Mouse (Mus musculus) ES-Bruce4 (cell line): ENCODE measurements around the gene Zfp710. TPM values are rescaled to one million over a fixed set of nuclear protein-coding genes. Genes with fewer than 3 reads are reported as not detected.
A peak's percentile ranks its signal among the peaks of the same experiment; 100 is the strongest.
"Not testable (repeated sequence)": the region's sequence is repeated elsewhere in the genome, so short reads cannot be mapped to it uniquely, and the experiment has no call there.

ENCODE experiments used
- H3K27ac ChIP-seq: 2 replicates; pipeline ENCODE4 v1.5.1; 2012; ENCODE audit warnings: low read length, inconsistent platforms; ENCODE audit not compliant: insufficient read depth
- H3K27me3 ChIP-seq: 2 replicates; pipeline ENCODE4 v1.6.1; 2012; ENCODE audit warnings: mild to moderate bottlenecking, low read length, inconsistent platforms; ENCODE audit not compliant: control insufficient read depth, poor library complexity, insufficient read depth, severe bottlenecking
- H3K36me3 ChIP-seq: 2 replicates; pipeline ENCODE4 v1.6.1; 2012; ENCODE audit warnings: inconsistent platforms, mild to moderate bottlenecking, low read length, moderate library complexity; ENCODE audit not compliant: control insufficient read depth, poor library complexity, insufficient read depth, severe bottlenecking
- H3K4me1 ChIP-seq: one replicate; pipeline ENCODE4 v1.8.1; 2011; ENCODE audit warnings: low read length; ENCODE audit not compliant: control insufficient read depth, insufficient read depth
- H3K4me3 ChIP-seq: 2 replicates; pipeline ENCODE4 v1.5.1; 2011; ENCODE audit warnings: low read depth, mild to moderate bottlenecking, low read length
- H3K9ac ChIP-seq: 2 replicates; pipeline ENCODE4 v1.6.1; 2012; ENCODE audit warnings: low read depth, mild to moderate bottlenecking, inconsistent platforms; ENCODE audit not compliant: poor library complexity, severe bottlenecking
- H3K9me3 ChIP-seq: replicated peaks from 2 replicates; pipeline ENCODE4 v1.6.1; 2012; ENCODE audit warnings: mild to moderate bottlenecking, low read length, inconsistent platforms; ENCODE audit not compliant: control insufficient read depth, poor library complexity, insufficient read depth, severe bottlenecking
- CTCF ChIP-seq: IDR thresholded peaks from one replicate; pipeline ENCODE4 v1.8.1; 2011; ENCODE audit warnings: low read depth, low read length
- EP300 ChIP-seq: IDR thresholded peaks from 2 replicates; pipeline ENCODE4 v1.6.1; 2011; ENCODE audit warnings: low read depth, low read length; ENCODE audit not compliant: insufficient read depth
- POLR2A ChIP-seq: IDR thresholded peaks from one replicate; pipeline ENCODE4 v1.8.1; 2011; ENCODE audit warnings: low read length; ENCODE audit not compliant: insufficient read depth
- polyA plus RNA-seq: library from polyadenylated mRNA; stranded (reverse); fragments of >200 nt; gene quantifications from 2 replicates; pipeline ENCODE4 v1.2.4, GENCODE M21; 2011; ENCODE audit warnings: low read depth; ENCODE audit not compliant: missing spikeins, insufficient read depth, insufficient read length

The Zfp710 gene
- polyA plus RNA-seq, 1 experiment, result 86.7 TPM

DNA sequence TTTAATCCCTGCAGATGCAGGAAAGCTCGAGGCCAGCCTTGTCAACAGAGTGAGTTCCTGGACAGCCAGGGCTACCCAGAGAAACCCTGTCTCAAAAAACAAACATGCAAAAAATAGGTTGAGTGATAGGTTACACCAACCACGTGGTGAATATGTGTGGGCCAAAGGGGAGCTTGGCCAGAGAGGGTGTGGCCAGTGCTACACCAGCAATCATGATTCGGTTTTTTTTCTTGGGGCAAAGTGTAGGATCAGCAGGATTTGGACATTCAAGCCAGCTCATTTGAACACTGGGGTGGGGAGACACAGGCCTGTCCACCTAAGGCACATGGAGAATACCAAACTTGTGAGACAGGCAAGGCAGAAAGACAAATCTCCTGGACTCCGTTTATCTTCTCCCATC, 104.7 kb downstream of the Zfp710 start:
- H3K27ac ChIP-seq, result peak overlapping the region; percentile 95
- peak overlapping the region; percentile 50 for H3K4me3 ChIP-seq
- no peaks in the 10 kb centered on the region for H3K27me3 ChIP-seq

DNA sequence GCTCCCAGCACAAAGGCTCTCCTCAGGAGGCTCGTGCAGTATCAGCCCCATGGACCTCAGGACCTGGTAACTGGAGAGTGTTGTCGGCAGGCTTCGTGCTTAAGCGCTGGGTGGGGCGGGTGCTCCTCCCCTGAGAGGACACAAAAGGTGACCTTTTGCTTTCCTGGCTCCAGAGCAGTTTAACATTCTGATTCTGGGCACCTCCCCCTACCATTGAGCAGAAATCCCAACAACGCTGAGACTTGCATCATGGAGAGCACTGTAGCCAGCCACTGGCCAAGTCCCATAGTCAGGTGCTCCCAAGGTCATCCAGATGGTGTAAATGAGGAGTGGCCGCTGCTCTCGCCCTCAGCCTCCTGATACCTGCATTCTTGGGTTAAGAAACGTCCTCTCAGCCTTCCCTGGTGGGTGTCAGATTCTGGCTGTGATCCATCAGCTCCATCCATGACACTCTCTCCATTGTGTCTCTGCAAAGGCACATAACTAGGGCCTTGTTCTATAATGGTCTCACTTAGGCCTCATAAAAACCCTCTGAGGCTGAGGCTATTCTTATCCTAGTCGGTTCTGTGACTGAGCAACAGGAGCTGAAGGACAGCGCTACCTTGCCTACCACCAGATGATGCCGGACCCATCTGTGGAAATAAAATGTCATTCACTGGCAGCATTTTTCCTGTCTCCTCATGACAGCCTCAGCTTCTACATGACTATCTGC, 105.9 kb downstream of the Zfp710 start:
- Histone ChIP-seq H3K27ac (peak overlapping the region; percentile 98), H3K27me3 (no peaks in the 10 kb centered on the region), H3K9me3 (no peaks in the 10 kb centered on the region), H3K9ac (peak overlapping the region; percentile 81), H3K36me3 (no peaks in the 10 kb centered on the region), H3K4me3 (peak overlapping the region; percentile 40), H3K4me1 (peaks cover 5% of the 10 kb centered on the region)
- TF ChIP-seq EP300 (peak; percentile 98), CTCF (no peak), POLR2A (peak; percentile 21)

More for the DNA sequence above, 104.7 kb downstream of the Zfp710 start:
- Histone ChIP-seq H3K9me3 (no peaks in the 10 kb centered on the region), H3K4me1 (peaks cover 5% of the 10 kb centered on the region), H3K36me3 (no peaks in the 10 kb centered on the region), H3K9ac (peak overlapping the region; percentile 81)
- TF ChIP-seq POLR2A (no peak), EP300 (0 out of 2 replicates have a peak, but pooled peaks have one; percentile 28), CTCF (no peak)

DNA sequence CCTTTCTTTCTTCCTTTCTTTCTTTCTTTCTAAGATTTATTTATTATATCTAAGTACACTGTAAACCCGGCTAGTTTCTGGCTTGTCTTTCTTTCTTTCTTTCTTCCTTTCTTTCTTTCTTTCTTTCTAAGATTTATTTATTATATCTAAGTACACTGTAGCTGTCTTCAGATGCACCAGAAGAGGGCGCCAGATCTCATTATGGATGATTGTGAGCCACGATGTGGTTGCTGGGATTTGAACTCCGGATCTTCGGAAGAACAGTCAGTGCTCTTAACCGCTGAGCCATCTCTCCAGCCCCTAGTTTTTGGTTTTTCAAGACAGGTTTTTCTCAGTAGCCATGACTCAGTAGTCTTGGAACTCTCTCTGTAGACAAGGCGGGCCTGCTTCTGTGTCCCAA, 106.7 kb downstream of the Zfp710 start:
- not testable (repeated sequence) for H3K4me1 ChIP-seq, H3K9me3 ChIP-seq, H3K36me3 ChIP-seq, H3K9ac ChIP-seq, H3K27me3 ChIP-seq, H3K4me3 ChIP-seq
- H3K27ac ChIP-seq, result peak overlapping the region; percentile 98

DNA sequence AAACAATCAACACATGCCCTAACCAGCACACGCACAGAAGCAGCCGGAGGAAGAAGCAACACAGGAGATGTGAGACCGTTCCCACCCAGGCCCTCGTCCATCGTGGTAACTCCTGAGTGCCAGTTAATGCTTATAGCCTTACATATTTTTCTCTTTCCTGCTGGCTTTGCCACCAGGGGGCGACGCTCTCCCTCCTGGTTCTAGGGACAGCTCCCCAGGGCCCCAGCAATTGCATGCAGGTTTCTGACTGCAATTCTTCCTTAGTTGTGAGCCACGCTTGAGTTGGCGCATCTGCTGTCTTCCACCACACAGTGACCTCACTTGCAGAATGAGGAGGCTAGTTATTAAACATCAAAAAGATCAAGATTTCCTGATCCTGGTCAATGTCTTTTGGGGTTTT, 107.9 kb downstream of the Zfp710 start:
- Histone ChIP-seq H3K27me3 (no peaks in the 10 kb centered on the region), H3K4me1 (peaks cover 5% of the 10 kb centered on the region), H3K4me3 (no peak overlapping the region), H3K27ac (no peak overlapping the region), H3K9ac (no peak overlapping the region), H3K9me3 (no peaks in the 10 kb centered on the region; the same call in 1 of the 2 replicates), H3K36me3 (no peaks in the 10 kb centered on the region)
- TF ChIP-seq CTCF (peak; percentile 85), POLR2A (no peak), EP300 (0 out of 2 replicates have a peak, but pooled peaks have one; percentile 9)

DNA sequence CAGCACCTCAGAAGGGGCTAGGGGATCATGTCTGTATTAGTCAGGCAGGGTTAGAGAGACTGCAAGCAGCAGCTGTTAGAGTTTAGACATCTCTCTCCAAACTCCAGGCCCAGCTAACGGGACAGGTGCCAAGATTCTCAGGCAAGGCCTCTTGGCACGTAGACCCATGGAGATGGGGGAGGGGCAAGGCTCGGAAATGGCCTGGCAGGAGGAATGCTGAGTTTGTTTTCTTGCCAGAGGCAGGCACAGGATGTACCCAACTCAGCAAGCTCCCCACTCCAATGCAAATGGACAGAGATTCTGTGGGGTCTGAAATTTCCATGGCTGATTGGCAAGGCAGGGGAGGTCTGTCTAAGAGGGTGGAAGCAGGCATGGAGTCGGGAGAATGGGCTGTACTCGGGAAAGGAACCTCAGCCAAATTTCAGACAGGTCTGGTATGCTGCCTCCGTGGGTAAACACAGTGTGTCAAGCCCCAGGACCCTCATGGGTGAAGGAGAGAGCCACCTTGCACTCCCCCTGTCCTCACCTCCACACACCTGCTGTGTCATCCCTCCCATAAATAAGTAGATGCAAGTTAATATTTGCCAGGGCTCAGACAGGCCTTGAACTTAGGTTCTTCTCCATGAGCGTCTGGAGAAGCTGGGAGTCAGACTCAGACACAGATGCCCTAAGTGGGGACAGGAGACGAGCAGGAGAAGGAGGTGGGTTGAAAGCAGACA, 110.0 kb downstream of the Zfp710 start:
- Histone ChIP-seq H3K36me3 (no peaks in the 10 kb centered on the region), H3K27ac (no peak overlapping the region), H3K9ac (no peak overlapping the region), H3K27me3 (no peaks in the 10 kb centered on the region), H3K4me3 (no peak overlapping the region), H3K4me1 (no peaks in the 10 kb centered on the region), H3K9me3 (no peaks in the 10 kb centered on the region; the same call in 1 of the 2 replicates)
- TF ChIP-seq CTCF (no peak), EP300 (no peak), POLR2A (no peak)

DNA sequence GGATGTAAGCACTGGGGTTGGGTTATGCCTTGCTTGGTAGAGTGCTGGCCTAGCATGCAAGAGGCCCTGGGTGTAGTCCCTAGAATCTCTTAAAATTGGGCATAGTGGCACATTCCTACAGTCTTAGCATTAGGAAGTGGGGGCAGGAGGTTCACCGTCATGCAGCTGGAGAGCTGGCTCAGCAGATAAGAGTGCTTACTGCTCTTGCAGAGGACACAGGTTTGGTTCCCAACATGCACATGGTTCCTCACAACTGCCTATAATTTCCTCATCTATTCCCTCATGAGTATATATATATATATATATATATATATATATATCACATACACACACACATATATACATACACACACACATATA, 110.5 kb downstream of the Zfp710 start:
- no peaks in the 10 kb centered on the region for H3K4me1 ChIP-seq
- no peak overlapping the region for H3K4me3 ChIP-seq
- H3K27me3 ChIP-seq, result no peaks in the 10 kb centered on the region
- no peak overlapping the region for H3K9ac ChIP-seq
- no peaks in the 10 kb centered on the region; the same call in 1 of the 2 replicates for H3K9me3 ChIP-seq
- H3K36me3 ChIP-seq, result no peaks in the 10 kb centered on the region
- H3K27ac ChIP-seq, result no peak overlapping the region
- TF ChIP-seq POLR2A (no peak), EP300 (no peak), CTCF (no peak)
